Mouse (Mus musculus): Measurements from ENCODE around the gene Qrfp. TPM values are rescaled to one million over a fixed set of nuclear protein-coding genes. Genes with fewer than 3 reads are reported as not detected.

Qrfp gene
- total and polyA plus RNA-seq, 3 experiments, result 0.13 TPM; not detected in 2

DNA sequence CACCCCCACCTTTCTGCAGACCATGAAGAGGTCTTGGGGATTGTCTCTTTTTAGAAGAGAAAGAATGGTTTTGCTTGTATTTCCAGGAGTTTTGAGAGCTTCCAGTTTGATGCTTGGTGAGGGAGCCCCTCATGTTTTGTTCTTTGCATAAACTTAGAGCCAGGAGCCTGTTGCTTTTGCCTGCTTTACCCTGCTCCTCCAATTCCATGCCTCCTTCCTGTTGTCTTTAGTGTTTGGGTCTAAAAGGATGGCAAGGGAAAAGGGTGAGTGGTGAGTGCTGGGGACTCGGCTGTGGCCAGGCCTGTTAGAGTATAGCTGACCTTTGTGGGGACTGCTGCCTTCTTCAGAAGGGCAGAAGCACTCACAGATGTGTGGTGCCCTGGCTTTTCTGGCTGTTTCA lies 49.9 kb downstream of the Qrfp start:
- Histone ChIP-seq H3K4me3 (ENCODE audit: control insufficient read depth in 1 of 2, insufficient read depth in 1 of 2, low read depth in 2 of 2, low read length in 2 of 2) (peak overlapping the region; percentile 70 to 77), H3K79me2 (ENCODE audit: control insufficient read depth, insufficient read depth, low read length, poor library complexity) (peaks cover 31% of the 10 kb centered on the region), H3K27ac (ENCODE audit: control insufficient read depth, low read depth, low read length) (peak overlapping the region; percentile 48), H3K27me3 (ENCODE audit: control insufficient read depth in 1 of 2, insufficient read depth in 2 of 2, low read length in 2 of 2) (no peaks in the 10 kb centered on the region), H3K4me1 (ENCODE audit: control insufficient read depth in 1 of 2, insufficient read depth in 2 of 2, low read length in 2 of 2) (peaks cover 5 to 27% of the 10 kb centered on the region in 2 experiments), H3K9ac (ENCODE audit: control insufficient read depth, low read depth, low read length, poor library complexity, severe bottlenecking) (peak overlapping the region; percentile 99), H3K9me3 (replicated peaks; ENCODE audit: insufficient read depth, low read length) (no peaks in the 10 kb centered on the region), H3K36me3 (ENCODE audit: control insufficient read depth in 1 of 2, insufficient read depth in 2 of 2, low read length in 2 of 2) (peaks cover 0 to 25% of the 10 kb centered on the region in 2 experiments; a peak in 2 of 4 replicates)
- TF ChIP-seq ETS1 (IDR thresholded peaks at IDR 0.05; ENCODE audit: low read depth, low read length) (no peak), POLR2AphosphoS5 (IDR thresholded peaks at IDR 0.05; ENCODE audit: borderline replicate concordance, low read depth, low read length) (no peak), MXI1 (IDR thresholded peaks at IDR 0.05; ENCODE audit: low read depth, low read length) (peak; percentile 30; the same call in 1 of the 2 replicates), MAFK (IDR thresholded peaks at IDR 0.05; ENCODE audit: borderline replicate concordance, low read depth, low read length) (no peak), MAZ (IDR thresholded peaks at IDR 0.05; ENCODE audit: low read depth, low read length) (no peak)
- DNase-seq (ENCODE audit: low read depth, low spot score), result no peak

DNA sequence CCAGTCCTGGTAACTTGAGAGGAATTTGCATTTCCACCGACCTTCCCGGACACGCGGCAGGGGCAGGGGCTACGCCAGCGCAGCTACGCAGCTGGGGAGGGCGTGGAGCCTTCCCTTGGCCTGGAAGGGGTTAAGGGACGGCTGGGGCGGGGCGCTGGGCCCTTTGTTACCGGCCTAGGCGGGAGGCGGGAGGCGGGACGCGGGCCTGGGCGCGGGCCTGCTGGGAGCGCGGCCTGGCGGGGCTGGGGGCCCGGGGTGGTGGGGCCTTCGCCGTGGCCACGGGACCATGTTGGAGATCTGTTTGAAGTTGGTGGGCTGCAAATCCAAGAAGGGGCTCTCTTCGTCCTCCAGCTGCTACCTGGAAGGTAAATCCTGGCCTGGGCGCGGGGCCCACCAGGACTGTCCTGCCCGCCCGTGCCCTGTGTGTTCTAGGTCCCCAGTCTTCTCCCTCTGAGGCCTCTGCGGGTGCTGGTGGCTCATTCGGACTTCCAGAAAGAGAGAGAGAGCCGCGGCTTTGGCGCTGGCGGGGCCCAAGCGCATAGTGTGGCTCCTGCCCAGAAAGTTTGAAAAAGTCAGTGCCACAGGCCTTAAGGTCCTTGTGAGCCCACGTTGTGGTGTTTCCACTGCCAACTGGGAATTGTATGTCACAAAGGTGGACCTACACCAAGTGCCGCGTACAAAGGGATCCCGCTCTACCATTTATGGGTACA lies 50.5 kb downstream of the Qrfp start:
- peak overlapping the region; percentile 48 for H3K27ac ChIP-seq (ENCODE audit: control insufficient read depth, low read depth, low read length)
- TF ChIP-seq BHLHE40 (IDR thresholded peaks at IDR 0.05; ENCODE audit: borderline replicate concordance, low read depth, low read length), result no peak
- TF ChIP-seq CHD1 (IDR thresholded peaks at IDR 0.05; ENCODE audit: low read depth, low read length), result 0 out of 2 replicates have a peak, but pooled peaks have one; percentile 37
- TF ChIP-seq HCFC1 (IDR thresholded peaks at IDR 0.05; ENCODE audit: low read depth, low read length), result peak; percentile 68
- TF ChIP-seq MXI1 (IDR thresholded peaks at IDR 0.05; ENCODE audit: low read depth, low read length), result peak; percentile 63
- no peak for TF ChIP-seq JUND (IDR thresholded peaks at IDR 0.05; ENCODE audit: low read depth, low read length)
- TF ChIP-seq GATA1 (IDR thresholded peaks at IDR 0.05; ENCODE audit: low read depth, low read length), result no peak
- TF ChIP-seq ZKSCAN1 (IDR thresholded peaks at IDR 0.05; ENCODE audit: low read depth, low read length), result peak; percentile 73; the same call in 1 of the 2 replicates
- TF ChIP-seq SIN3A (IDR thresholded peaks at IDR 0.05; ENCODE audit: low read length), result peak; percentile 80
- TF ChIP-seq TAL1 (IDR thresholded peaks at IDR 0.05; ENCODE audit: low read length), result no peak
- TF ChIP-seq MAZ (IDR thresholded peaks at IDR 0.05; ENCODE audit: low read depth, low read length), result peak; percentile 92
- TF ChIP-seq MYC (IDR thresholded peaks at IDR 0.05; ENCODE audit: low read depth, low read length), result no peak
- TF ChIP-seq RCOR1 (IDR thresholded peaks at IDR 0.05; ENCODE audit: low read depth, low read length), result no peak
- no peak; the same call in 1 of the 2 replicates for TF ChIP-seq NELFE (IDR thresholded peaks at IDR 0.05; ENCODE audit: low read depth, low read length)
- no peak for TF ChIP-seq MEF2A (IDR thresholded peaks at IDR 0.05; ENCODE audit: extremely low read depth, insufficient replicate concordance, low read depth, low read length, poor library complexity, severe bottlenecking)
- no peak for TF ChIP-seq RAD21 (IDR thresholded peaks at IDR 0.05; ENCODE audit: low read depth, low read length)
- TF ChIP-seq POLR2A (IDR thresholded peaks at IDR 0.05; ENCODE audit: control insufficient read depth in 1 of 2, insufficient read depth in 1 of 2, low read depth in 1 of 2, low read length in 2 of 2, poor library complexity in 1 of 2), result peak; percentile 53; a peak in 1 of 4 replicates
- H3K9ac ChIP-seq (ENCODE audit: control insufficient read depth, low read depth, low read length, poor library complexity, severe bottlenecking), result peak overlapping the region; percentile 99
- peaks cover 2 to 27% of the 10 kb centered on the region in 2 experiments; a peak in 3 of 4 replicates for H3K4me1 ChIP-seq (ENCODE audit: control insufficient read depth in 1 of 2, insufficient read depth in 2 of 2, low read length in 2 of 2)
- H3K79me2 ChIP-seq (ENCODE audit: control insufficient read depth, insufficient read depth, low read length, poor library complexity), result peaks cover 31% of the 10 kb centered on the region
- H3K4me3 ChIP-seq (ENCODE audit: control insufficient read depth in 1 of 2, insufficient read depth in 1 of 2, low read depth in 2 of 2, low read length in 2 of 2), result peak overlapping the region; percentile 70 to 77
- no peaks in the 10 kb centered on the region for H3K9me3 ChIP-seq (replicated peaks; ENCODE audit: insufficient read depth, low read length)
- H3K27me3 ChIP-seq (ENCODE audit: control insufficient read depth in 1 of 2, insufficient read depth in 2 of 2, low read length in 2 of 2), result no peaks in the 10 kb centered on the region
- peaks cover 0 to 22% of the 10 kb centered on the region in 2 experiments; a peak in 2 of 4 replicates for H3K36me3 ChIP-seq (ENCODE audit: control insufficient read depth in 1 of 2, insufficient read depth in 2 of 2, low read length in 2 of 2)
- peak; percentile 81 for DNase-seq (ENCODE audit: low read depth, low spot score)
